Mouse (Mus musculus) embryonic facial prominence, embryonic 12.5 days (tissue): ENCODE measurements around the gene Gm42906. TPM values are rescaled to one million over a fixed set of nuclear protein-coding genes. Genes with fewer than 3 reads are reported as not detected.

Source experiments
- ATAC-seq: fragments of 200-750 bp; cut with Nextera tagmentation; 2 replicates; pipeline ENCODE4 v1.8.0; 2017; ENCODE audit not compliant: insufficient number of reproducible peaks, insufficient read depth, low FRiP score, low TSS enrichment
- H3K27ac ChIP-seq: fragments of 300-500 bp; sonication (generic); 2 replicates; pipeline ENCODE4 v1.5.1; 2016; ENCODE audit warnings: mild to moderate bottlenecking
- H3K27me3 ChIP-seq: fragments of 300-500 bp; sonication (generic); 2 replicates; pipeline ENCODE4 v1.6.1; 2016; ENCODE audit warnings: mild to moderate bottlenecking, moderate library complexity
- H3K36me3 ChIP-seq: fragments of 300-500 bp; sonication (generic); 2 replicates; pipeline ENCODE4 v1.6.1; 2016; ENCODE audit warnings: mild to moderate bottlenecking
- H3K4me1 ChIP-seq: fragments of 300-500 bp; sonication (generic); 2 replicates; pipeline ENCODE4 v1.6.1; 2016
- H3K4me2 ChIP-seq: fragments of 300-500 bp; sonication (generic); replicated peaks from 2 replicates; pipeline ENCODE4 v1.6.1; 2016; ENCODE audit warnings: mild to moderate bottlenecking, moderate library complexity
- H3K4me3 ChIP-seq: fragments of 300-500 bp; sonication (generic); 2 replicates; pipeline ENCODE4 v1.5.1; 2016; ENCODE audit warnings: mild to moderate bottlenecking
- H3K9ac ChIP-seq: fragments of 300-500 bp; sonication (generic); 2 replicates; pipeline ENCODE4 v1.6.1; 2016; ENCODE audit warnings: mild to moderate bottlenecking, moderate library complexity
- H3K9me3 ChIP-seq: fragments of 300-500 bp; sonication (generic); 2 replicates; pipeline ENCODE4 v1.6.1; 2016; ENCODE audit warnings: mild to moderate bottlenecking, moderate library complexity
- WGBS: fragments of 180-500 bp; shearing (Covaris S2); methylation state at CpG from one replicate; pipeline ENCODE4 v1.1.7; 2016; 5-methylcytosine and 5-hydroxymethylcytosine counted together
- polyA plus RNA-seq: library from polyadenylated mRNA; unstranded; fragments of >200 nt; fragmentation: Nextera tagmentation; extraction: Ambion mirVana; gene quantifications from 2 replicates; pipeline ENCODE4 v1.2.1, GENCODE M21; 2016

Gene Gm42906
- polyA plus RNA-seq, 1 experiment from 2014 or later = not detected

- no peak for ATAC-seq
- Histone ChIP-seq H3K9ac (no peak overlapping the region), H3K27me3 (no peaks in the 10 kb centered on the region), H3K36me3 (peaks cover 9% of the 10 kb centered on the region), H3K27ac (peak overlapping the region; percentile 17; the same call in 1 of the 2 replicates), H3K9me3 (no peaks in the 10 kb centered on the region), H3K4me1 (peaks cover 28% of the 10 kb centered on the region), H3K4me2 (no peak overlapping the region), H3K4me3 (no peak overlapping the region)
- 25% methylated on average over 4 of the region's 4 CpGs for WGBS
Measured at GRCm38 (mm10) chr5:151054743-151055114, 373.2 kb downstream of the Gm42906 start.

GRCm38 (mm10) chr5:151054100-151054742, 373.7 kb downstream of the Gm42906 start:
- Histone ChIP-seq H3K4me1 (peaks cover 28% of the 10 kb centered on the region), H3K9me3 (no peaks in the 10 kb centered on the region), H3K27me3 (no peaks in the 10 kb centered on the region), H3K4me2 (no peak overlapping the region), H3K4me3 (no peak overlapping the region), H3K27ac (peak overlapping the region; percentile 17; the same call in 1 of the 2 replicates), H3K9ac (no peak overlapping the region), H3K36me3 (peaks cover 9% of the 10 kb centered on the region)
- WGBS = 17% methylated on average over 7 of the region's 7 CpGs
- ATAC-seq = peak; percentile 67; the same call in 1 of the 2 replicates

- Histone ChIP-seq H3K27me3 (no peaks in the 10 kb centered on the region), H3K4me2 (no peak overlapping the region), H3K27ac (no peak overlapping the region), H3K4me1 (peaks cover 28% of the 10 kb centered on the region), H3K9me3 (no peaks in the 10 kb centered on the region), H3K9ac (no peak overlapping the region), H3K4me3 (no peak overlapping the region), H3K36me3 (peaks cover 9% of the 10 kb centered on the region)
- 86% methylated on average over 5 of the region's 5 CpGs for WGBS
- no peak for ATAC-seq
Measured at GRCm38 (mm10) chr5:151053190-151053589, 374.8 kb downstream of the Gm42906 start.

GRCm38 (mm10) chr5:151052331-151052730, 375.6 kb downstream of the Gm42906 start:
- 97% methylated on average over 8 of the region's 8 CpGs for WGBS
- Histone ChIP-seq H3K9me3 (no peaks in the 10 kb centered on the region), H3K27ac (no peak overlapping the region), H3K4me2 (no peak overlapping the region), H3K27me3 (no peaks in the 10 kb centered on the region), H3K36me3 (peaks cover 9% of the 10 kb centered on the region), H3K4me3 (no peak overlapping the region), H3K4me1 (peaks cover 29% of the 10 kb centered on the region), H3K9ac (no peak overlapping the region)
- no peak for ATAC-seq

DNA sequence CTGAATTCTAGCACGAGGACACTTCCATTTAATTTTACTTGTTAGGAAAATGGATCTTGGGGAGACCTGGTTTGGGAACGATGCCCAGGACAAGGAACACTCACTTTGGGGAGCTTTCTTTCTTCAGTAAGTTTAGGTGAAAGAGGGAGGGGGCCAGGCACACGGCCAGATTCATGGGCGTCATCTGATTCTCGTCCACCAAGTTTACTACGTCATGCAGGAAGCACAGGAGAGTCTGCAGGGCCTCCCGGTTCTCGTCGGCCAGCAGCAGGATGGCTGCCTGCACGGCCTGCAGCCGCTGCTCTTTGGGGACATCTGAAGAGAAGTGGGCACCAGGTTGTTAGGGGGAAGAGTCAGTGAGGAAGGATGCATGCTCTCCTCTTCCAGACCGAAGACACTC, 380.5 kb downstream of the Gm42906 start:
- H3K36me3 ChIP-seq = peaks cover 9% of the 10 kb centered on the region
- 66% methylated on average over 12 of the region's 12 CpGs for whole genome bisulfite sequencing
- 0 out of 2 replicates have a peak overlapping the region, but pooled peaks have one; percentile 30 for H3K27ac ChIP-seq
- no peaks in the 10 kb centered on the region for H3K27me3 ChIP-seq
- no peak overlapping the region for H3K4me3 ChIP-seq
- ATAC-seq = no peak
- no peak overlapping the region for H3K9ac ChIP-seq
- no peaks in the 10 kb centered on the region for H3K9me3 ChIP-seq
- H3K4me1 ChIP-seq = 0 out of 2 replicates have a peak, but pooled peaks cover 7% of the 10 kb centered on the region
- H3K4me2 ChIP-seq = no peak overlapping the region

- no peaks in the 10 kb centered on the region for H3K27me3 ChIP-seq
- 0 out of 2 replicates have a peak overlapping the region, but pooled peaks have one; percentile 30 for H3K27ac ChIP-seq
- ATAC-seq = no peak
- no peak overlapping the region for H3K4me2 ChIP-seq
- H3K36me3 ChIP-seq = peaks cover 8% of the 10 kb centered on the region
- H3K9ac ChIP-seq = no peak overlapping the region
- H3K4me1 ChIP-seq = 0 out of 2 replicates have a peak, but pooled peaks cover 7% of the 10 kb centered on the region
- no peak overlapping the region for H3K4me3 ChIP-seq
- H3K9me3 ChIP-seq = no peaks in the 10 kb centered on the region
- WGBS = 40% methylated on average over 7 of the region's 7 CpGs
Measured at GRCm38 (mm10) chr5:151046917-151047316, 381.0 kb downstream of the Gm42906 start.

- H3K9ac ChIP-seq = no peak overlapping the region
- H3K4me2 ChIP-seq = no peak overlapping the region
- no peak for ATAC-seq
- 0 out of 2 replicates have a peak, but pooled peaks cover 9% of the 10 kb centered on the region for H3K36me3 ChIP-seq
- no peaks in the 10 kb centered on the region for H3K9me3 ChIP-seq
- no peak overlapping the region for H3K27ac ChIP-seq
- 0 out of 2 replicates have a peak, but pooled peaks cover 7% of the 10 kb centered on the region for H3K4me1 ChIP-seq
- no peak overlapping the region for H3K4me3 ChIP-seq
- H3K27me3 ChIP-seq = no peaks in the 10 kb centered on the region
- WGBS = 93% methylated on average over 6 of the region's 6 CpGs
Measured at GRCm38 (mm10) chr5:151046131-151046530, 381.8 kb downstream of the Gm42906 start.

- H3K4me1 ChIP-seq = 0 out of 2 replicates have a peak, but pooled peaks cover 7% of the 10 kb centered on the region
- H3K27ac ChIP-seq = no peak overlapping the region
- no peak overlapping the region for H3K4me2 ChIP-seq
- H3K9me3 ChIP-seq = no peaks in the 10 kb centered on the region
- no peak overlapping the region for H3K4me3 ChIP-seq
- ATAC-seq = no peak
- H3K9ac ChIP-seq = no peak overlapping the region
- H3K27me3 ChIP-seq = no peaks in the 10 kb centered on the region
- WGBS = 97% methylated on average over 5 of the region's 5 CpGs
- H3K36me3 ChIP-seq = 0 out of 2 replicates have a peak, but pooled peaks cover 9% of the 10 kb centered on the region
Measured at GRCm38 (mm10) chr5:151042911-151043310, 385.1 kb downstream of the Gm42906 start.

DNA sequence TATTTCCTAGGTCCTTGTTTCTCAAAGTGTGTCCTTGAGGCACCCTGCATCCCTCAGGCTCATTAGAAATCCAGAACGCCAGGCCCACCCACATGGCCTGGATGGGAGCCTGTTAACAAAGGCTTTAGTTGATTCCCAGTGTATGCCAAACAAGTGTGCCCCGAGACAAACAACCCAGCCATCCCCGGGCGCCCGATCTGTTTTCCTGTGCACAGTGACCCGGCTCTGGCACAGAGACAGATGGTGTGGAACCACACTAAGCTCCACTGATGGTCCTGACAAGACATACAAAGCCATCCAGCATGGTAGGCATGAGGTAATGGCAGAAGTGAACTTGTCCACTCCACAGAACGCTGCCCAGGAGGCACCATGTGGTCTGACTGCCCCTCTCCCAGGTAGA, 390.1 kb downstream of the Gm42906 start:
- Histone ChIP-seq H3K4me3 (no peak overlapping the region), H3K9me3 (no peaks in the 10 kb centered on the region), H3K27me3 (no peaks in the 10 kb centered on the region), H3K36me3 (0 out of 2 replicates have a peak, but pooled peaks cover 5% of the 10 kb centered on the region), H3K4me2 (no peak overlapping the region), H3K27ac (no peak overlapping the region), H3K4me1 (no peaks in the 10 kb centered on the region), H3K9ac (no peak overlapping the region)
- ATAC-seq = no peak
- WGBS = 89% methylated on average over 7 of the region's 7 CpGs

GRCm38 (mm10) chr5:151034715-151035512, 393.0 kb downstream of the Gm42906 start:
- no peak for ATAC-seq
- Histone ChIP-seq H3K4me3 (no peak overlapping the region), H3K4me1 (no peaks in the 10 kb centered on the region), H3K27me3 (no peaks in the 10 kb centered on the region), H3K4me2 (no peak overlapping the region), H3K9me3 (no peaks in the 10 kb centered on the region), H3K27ac (no peak overlapping the region), H3K36me3 (no peaks in the 10 kb centered on the region), H3K9ac (no peak overlapping the region)
- WGBS = 68% methylated on average over 9 of the region's 9 CpGs

- Histone ChIP-seq H3K27me3 (no peaks in the 10 kb centered on the region), H3K4me1 (0 out of 2 replicates have a peak, but pooled peaks cover 5% of the 10 kb centered on the region), H3K27ac (no peak overlapping the region), H3K4me3 (no peak overlapping the region), H3K9ac (no peak overlapping the region), H3K4me2 (no peak overlapping the region), H3K9me3 (no peaks in the 10 kb centered on the region), H3K36me3 (no peaks in the 10 kb centered on the region)
- 73% methylated on average over 6 of the region's 6 CpGs for WGBS
- ATAC-seq = no peak
Measured at GRCm38 (mm10) chr5:151028906-151029305, 399.1 kb downstream of the Gm42906 start.

GRCm38 (mm10) chr5:151027171-151027570, 400.8 kb downstream of the Gm42906 start:
- H3K4me1 ChIP-seq = peaks cover 17% of the 10 kb centered on the region
- 36% methylated on average over 7 of the region's 7 CpGs for WGBS
- H3K27me3 ChIP-seq = no peaks in the 10 kb centered on the region
- no peak overlapping the region for H3K4me3 ChIP-seq
- no peaks in the 10 kb centered on the region for H3K9me3 ChIP-seq
- ATAC-seq = no peak
- H3K9ac ChIP-seq = no peak overlapping the region
- no peaks in the 10 kb centered on the region for H3K36me3 ChIP-seq
- H3K4me2 ChIP-seq = no peak overlapping the region
- H3K27ac ChIP-seq = no peak overlapping the region
